27 mouse cellular contexts compared by ENCODE assay signal in the genomic region with DNA sequence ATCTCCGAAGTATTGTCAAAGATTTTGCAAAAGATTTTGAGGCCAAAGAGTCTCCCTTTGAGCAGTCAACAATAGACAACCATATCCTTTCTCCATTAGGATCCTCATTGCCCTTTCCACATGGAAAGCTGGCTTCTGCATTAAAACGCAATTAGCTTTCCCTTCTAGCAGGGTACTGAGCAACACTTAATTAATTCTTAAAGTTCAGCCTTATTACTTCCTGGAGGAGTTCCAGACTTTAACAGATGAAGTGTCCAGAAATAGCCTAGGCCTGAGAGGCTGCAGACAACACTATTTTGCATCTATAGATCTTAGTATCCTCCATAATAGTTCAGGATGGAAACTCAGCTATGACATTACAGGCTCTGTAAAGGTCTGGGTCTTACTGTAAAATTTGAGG.
DNase-seq lines count a peak whose midpoint lies in the region; ATAC-seq and TF ChIP-seq lines count a peak whose summit lies in the region.
"Had no signal": no experiment of that assay in that cellular context is flagged by ENCODE, and none has a peak within 500 bp of the region (broad histone marks: within the 10 kb centered on the region; RNA-seq: fewer than 3 reads in every experiment).

No protein-coding gene starts in this region.

- no peak for TF ChIP-seq EP300 in lung, postnatal 0 days (IDR thresholded peaks at IDR 0.05)

- H3K4me2 ChIP-seq in lung, postnatal 0 days (replicated peaks; ENCODE audit: low read depth, low read length), result no peak overlapping the region
- H3K4me2 ChIP-seq in hindbrain, embryonic 16.5 days (ENCODE audit: low read length), result no peak overlapping the region
- H3K4me2 ChIP-seq: embryonic facial prominence, embryonic 12.5 days; embryonic facial prominence, embryonic 15.5 days; heart, embryonic 13.5 days; hindbrain, embryonic 14.5 days had no signal

- H3K4me1 ChIP-seq in lung, postnatal 0 days (ENCODE audit: insufficient read depth, low read depth, low read length), result no peaks in the 10 kb centered on the region
- peaks cover 2% of the 10 kb centered on the region; the same call in 1 of the 2 replicates for H3K4me1 ChIP-seq in olfactory bulb, adult 2 months (ENCODE audit: control insufficient read depth, insufficient read depth, low read length)
- no peaks in the 10 kb centered on the region for H3K4me1 ChIP-seq in hindbrain, embryonic 16.5 days (ENCODE audit: control insufficient read depth, insufficient read depth, low read depth, low read length)
- H3K4me1 ChIP-seq: embryonic facial prominence, embryonic 12.5 days; embryonic facial prominence, embryonic 15.5 days; heart, embryonic 10.5 days had no signal

- H3K9ac ChIP-seq in lung, postnatal 0 days (replicated peaks; ENCODE audit: low read depth), result no peak overlapping the region
- no peak overlapping the region for H3K9ac ChIP-seq in hindbrain, embryonic 16.5 days (ENCODE audit: low read depth, low read length)
- H3K9ac ChIP-seq: embryonic facial prominence, embryonic 12.5 days; embryonic facial prominence, embryonic 15.5 days; heart, embryonic 13.5 days; hindbrain, embryonic 14.5 days had no signal

- no peak for TF ChIP-seq POLR2A in olfactory bulb, adult 2 months (IDR thresholded peaks at IDR 0.05; ENCODE audit: insufficient read depth, low read depth, low read length)

- DNase-seq in layer of hippocampus, adult 2 months (ENCODE audit: low spot score in 2 of 2), result no peak
- no peak for DNase-seq in layer of hippocampus, postnatal 36 days
- DNase-seq in lung, postnatal 0 days (ENCODE audit: low spot score), result peak; percentile 64
- DNase-seq in lung, postnatal 14 days, result no peak
- DNase-seq: adrenal gland, adult 8-10 months; adrenal gland, postnatal 25 days; B cell, adult 2 months; cerebellum, adult 11 months; cerebellum, adult 2 months; cerebellum, adult 9-11 months; cerebellum, postnatal 25 days; gastrocnemius, postnatal 10 days; gastrocnemius, postnatal 36 days; heart, adult 2 months; heart, postnatal 14 days; heart, postnatal 4 days had no signal

- 57% methylated on average over 2 of the region's 2 CpGs for WGBS in lung, postnatal 0 days
- WGBS in olfactory bulb, adult 2 months, result 35% methylated on average over 2 of the region's 2 CpGs
- 70% methylated on average over 2 of the region's 2 CpGs for WGBS in hindbrain, embryonic 16.5 days

- peak overlapping the region; percentile 80 for H3K27ac ChIP-seq in layer of hippocampus, adult 2 months
- H3K27ac ChIP-seq in lung, postnatal 0 days (ENCODE audit: low read length), result no peak overlapping the region
- H3K27ac ChIP-seq in olfactory bulb, adult 2 months (ENCODE audit: insufficient read depth, low read depth, low read length), result peak overlapping the region; percentile 80
- H3K27ac ChIP-seq in hindbrain, embryonic 16.5 days (ENCODE audit: low read depth, low read length), result no peak overlapping the region
- H3K27ac ChIP-seq: embryonic facial prominence, embryonic 12.5 days; embryonic facial prominence, embryonic 15.5 days; heart, adult 2 months; heart, embryonic 10.5 days; heart, embryonic 13.5 days; hindbrain, embryonic 14.5 days had no signal

- H3K27me3 ChIP-seq in lung, postnatal 0 days (replicated peaks; ENCODE audit: insufficient read depth, low read length), result no peaks in the 10 kb centered on the region
- no peaks in the 10 kb centered on the region for H3K27me3 ChIP-seq in hindbrain, embryonic 16.5 days (replicated peaks; ENCODE audit: control insufficient read depth, insufficient read depth, low read length)
- H3K27me3 ChIP-seq: CH12.LX; embryonic facial prominence, embryonic 12.5 days; embryonic facial prominence, embryonic 15.5 days; heart, embryonic 13.5 days had no signal

- H3K36me3 ChIP-seq in lung, postnatal 0 days (ENCODE audit: insufficient read depth, low read length), result no peaks in the 10 kb centered on the region
- no peaks in the 10 kb centered on the region; the same call in 1 of the 2 replicates for H3K36me3 ChIP-seq in hindbrain, embryonic 16.5 days (ENCODE audit: control insufficient read depth, insufficient read depth, low read length)
- H3K36me3 ChIP-seq: embryonic facial prominence, embryonic 12.5 days; embryonic facial prominence, embryonic 15.5 days; G1E; heart, embryonic 10.5 days; heart, embryonic 13.5 days had no signal

- no peaks in the 10 kb centered on the region for H3K9me3 ChIP-seq in lung, postnatal 0 days (ENCODE audit: low read length)
- H3K9me3 ChIP-seq in hindbrain, embryonic 16.5 days (ENCODE audit: control insufficient read depth, low read length), result no peaks in the 10 kb centered on the region
- H3K9me3 ChIP-seq: embryonic facial prominence, embryonic 12.5 days; embryonic facial prominence, embryonic 15.5 days; heart, embryonic 10.5 days; heart, embryonic 13.5 days had no signal

- H3K4me3 ChIP-seq in layer of hippocampus, adult 2 months, result no peak overlapping the region
- no peak overlapping the region for H3K4me3 ChIP-seq in lung, postnatal 0 days (ENCODE audit: low read depth, low read length)
- H3K4me3 ChIP-seq in olfactory bulb, adult 2 months (ENCODE audit: insufficient read depth, low read depth, low read length), result no peak overlapping the region
- H3K4me3 ChIP-seq in hindbrain, embryonic 16.5 days (ENCODE audit: low read length), result no peak overlapping the region
- H3K4me3 ChIP-seq: embryonic facial prominence, embryonic 12.5 days; embryonic facial prominence, embryonic 15.5 days; heart, adult 2 months; heart, embryonic 10.5 days; heart, embryonic 13.5 days had no signal

- ATAC-seq in lung, postnatal 0 days, result peak; percentile 48; the same call in 1 of the 2 replicates
- ATAC-seq in hindbrain, embryonic 16.5 days, result no peak
- ATAC-seq: activated CD4-positive, CD25-positive, alpha-beta regulatory T cell, adult 4 months; forebrain, embryonic 16.5 days had no signal

- no peak for TF ChIP-seq CTCF in layer of hippocampus, adult 2 months (conservative IDR thresholded peaks at IDR 0.05)
- TF ChIP-seq CTCF in lung, postnatal 0 days (IDR thresholded peaks at IDR 0.05), result no peak
- no peak for TF ChIP-seq CTCF in olfactory bulb, adult 2 months (IDR thresholded peaks at IDR 0.05; ENCODE audit: insufficient read depth, low read depth, low read length)

Comparison
In these comparisons a context has a peak if more than half of its experiments do, and no peak if none do; other contexts are left out.
1. H3K27ac ChIP-seq: peak in layer of hippocampus, adult 2 months (single experiment) and olfactory bulb, adult 2 months (single experiment); none in lung, postnatal 0 days (single experiment) and hindbrain, embryonic 16.5 days (single experiment).